Mouse (Mus musculus): Measurements from ENCODE around the gene Dll1. TPM values are rescaled to one million over a fixed set of nuclear protein-coding genes. Genes with fewer than 3 reads are reported as not detected.

Dll1 gene
- total and polyA plus RNA-seq, 2 experiments, result 4.0 to 6.9 TPM

DNA sequence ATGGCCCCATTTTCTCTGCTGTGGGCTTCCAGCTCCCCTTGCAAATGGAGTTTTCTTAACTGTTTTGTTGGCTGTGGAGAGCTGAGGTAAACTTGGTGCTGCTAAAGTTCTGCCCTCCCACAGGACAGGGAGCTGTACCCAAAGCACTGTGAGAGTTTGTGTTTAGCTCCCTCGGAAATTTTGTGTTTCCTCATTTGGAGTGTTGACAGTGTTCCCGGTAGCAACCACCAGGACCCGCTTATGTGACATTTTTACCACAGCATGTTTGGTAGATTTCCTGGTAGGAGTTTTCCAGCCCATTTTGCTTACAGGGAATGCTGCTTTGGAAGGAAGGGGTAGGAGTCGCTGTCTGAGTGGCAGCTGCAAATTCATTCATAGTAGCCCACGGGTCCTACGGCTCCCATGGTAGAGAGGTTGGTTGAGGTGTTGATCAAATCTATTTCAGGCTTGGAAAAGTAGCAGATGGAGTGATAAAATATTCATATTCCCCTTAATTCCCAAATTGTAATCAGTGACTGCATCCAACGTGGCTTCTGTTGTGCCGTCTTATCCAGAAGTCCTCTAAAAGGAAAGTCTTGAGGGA lies 43.4 kb upstream of the Dll1 start:
- TF ChIP-seq POLR2A (IDR thresholded peaks at IDR 0.05; ENCODE audit: extremely low read depth, insufficient read depth, low read length) (no peak), CTCF (IDR thresholded peaks at IDR 0.05; ENCODE audit: low read depth, low read length) (no peak)
- H3K9ac ChIP-seq (ENCODE audit: low read depth, low read length), result no peak overlapping the region
- peaks cover 39% of the 10 kb centered on the region for H3K36me3 ChIP-seq (ENCODE audit: control insufficient read depth, insufficient read depth, low read length)
- H3K79me2 ChIP-seq (ENCODE audit: control insufficient read depth, insufficient read depth, low read length), result no peaks in the 10 kb centered on the region
- DNase-seq (ENCODE audit: extremely low read depth, low read depth, low spot score), result no peak
- 90% methylated on average over 8 of the region's 8 CpGs for WGBS
- H3K27me3 ChIP-seq (ENCODE audit: control insufficient read depth, insufficient read depth, low read length), result no peaks in the 10 kb centered on the region
- no peak overlapping the region for H3K4me3 ChIP-seq (ENCODE audit: insufficient read depth, low read depth, low read length)
- 0 out of 2 replicates have a peak, but pooled peaks cover 2% of the 10 kb centered on the region for H3K4me1 ChIP-seq (ENCODE audit: control insufficient read depth, insufficient read depth, low read length)
- no peak overlapping the region for H3K27ac ChIP-seq (replicated peaks; ENCODE audit: insufficient read depth, low read depth, low read length)

DNA sequence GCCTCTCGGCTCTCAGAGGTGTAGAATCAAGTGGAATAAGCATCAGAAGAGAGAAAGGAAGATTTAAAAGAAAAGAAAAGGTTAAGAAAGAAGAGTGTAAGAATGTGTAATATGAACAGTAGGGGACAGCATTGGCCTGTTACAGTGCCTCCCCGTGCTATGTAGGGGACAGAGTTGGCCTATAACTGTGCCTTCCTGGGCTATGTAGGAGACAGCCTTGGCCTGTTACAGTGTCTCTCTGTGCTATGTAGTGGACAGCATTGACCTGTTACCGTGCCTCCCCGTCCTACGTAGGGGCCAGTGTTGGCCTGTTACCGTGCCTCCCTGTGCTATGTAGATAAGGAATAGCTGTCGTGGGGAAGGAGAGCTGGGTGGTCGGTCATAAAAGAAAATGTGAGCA lies 42.9 kb upstream of the Dll1 start:
- TF ChIP-seq CTCF (IDR thresholded peaks at IDR 0.05; ENCODE audit: low read depth, low read length) (peak; percentile 40; the same call in 1 of the 2 replicates), POLR2A (IDR thresholded peaks at IDR 0.05; ENCODE audit: extremely low read depth, insufficient read depth, low read length) (no peak)
- Histone ChIP-seq H3K36me3 (ENCODE audit: control insufficient read depth, insufficient read depth, low read length) (peaks cover 42% of the 10 kb centered on the region), H3K79me2 (ENCODE audit: control insufficient read depth, insufficient read depth, low read length) (no peaks in the 10 kb centered on the region), H3K4me3 (ENCODE audit: insufficient read depth, low read depth, low read length) (no peak overlapping the region), H3K4me1 (ENCODE audit: control insufficient read depth, insufficient read depth, low read length) (0 out of 2 replicates have a peak, but pooled peaks cover 2% of the 10 kb centered on the region), H3K9ac (ENCODE audit: low read depth, low read length) (no peak overlapping the region), H3K27ac (replicated peaks; ENCODE audit: insufficient read depth, low read depth, low read length) (no peak overlapping the region), H3K27me3 (ENCODE audit: control insufficient read depth, insufficient read depth, low read length) (no peaks in the 10 kb centered on the region)
- 93% methylated on average over 8 of the region's 8 CpGs for WGBS
- DNase-seq (ENCODE audit: extremely low read depth, low read depth, low spot score), result peak; percentile 38

DNA sequence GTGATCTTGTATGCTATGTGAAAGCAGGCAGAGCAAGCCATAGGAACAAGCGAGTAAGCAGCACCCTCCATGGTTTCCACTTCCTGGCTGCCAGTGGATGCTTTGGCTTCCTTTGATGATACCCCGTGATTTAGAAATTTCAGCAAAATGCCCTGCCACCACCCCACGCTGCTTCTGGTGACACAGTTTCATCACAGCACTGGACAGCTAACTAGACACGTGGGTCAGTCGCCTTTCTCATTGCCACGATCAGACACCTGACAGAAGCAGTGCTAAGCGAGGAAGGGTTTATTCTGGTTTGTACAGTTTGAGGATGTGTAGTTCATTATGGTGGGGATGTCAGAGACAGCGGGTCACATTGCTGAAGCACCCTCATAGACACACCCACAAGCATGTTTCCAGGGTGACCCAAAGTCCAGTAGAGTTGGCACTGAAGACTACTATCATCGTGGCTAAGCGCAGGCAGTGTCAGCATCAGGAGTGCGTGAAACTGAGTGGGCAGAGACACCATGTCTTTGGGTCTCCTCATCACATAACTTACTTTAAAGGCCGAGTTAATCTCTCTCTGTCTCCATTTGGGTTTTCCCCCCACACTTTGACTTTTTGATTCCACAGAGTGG lies 40.0 kb upstream of the Dll1 start:
- no peaks in the 10 kb centered on the region for H3K79me2 ChIP-seq (ENCODE audit: control insufficient read depth, insufficient read depth, low read length)
- no peaks in the 10 kb centered on the region for H3K27me3 ChIP-seq (ENCODE audit: control insufficient read depth, insufficient read depth, low read length)
- no peak overlapping the region for H3K4me3 ChIP-seq (ENCODE audit: insufficient read depth, low read depth, low read length)
- TF ChIP-seq POLR2A (IDR thresholded peaks at IDR 0.05; ENCODE audit: extremely low read depth, insufficient read depth, low read length) (no peak), CTCF (IDR thresholded peaks at IDR 0.05; ENCODE audit: low read depth, low read length) (no peak)
- peaks cover 49% of the 10 kb centered on the region for H3K36me3 ChIP-seq (ENCODE audit: control insufficient read depth, insufficient read depth, low read length)
- H3K4me1 ChIP-seq (ENCODE audit: control insufficient read depth, insufficient read depth, low read length), result no peaks in the 10 kb centered on the region
- no peak overlapping the region for H3K9ac ChIP-seq (ENCODE audit: low read depth, low read length)
- no peak overlapping the region for H3K27ac ChIP-seq (replicated peaks; ENCODE audit: insufficient read depth, low read depth, low read length)
- WGBS, result 63% methylated on average over 12 of the region's 12 CpGs
- peak; percentile 49 for DNase-seq (ENCODE audit: extremely low read depth, low read depth, low spot score)

DNA sequence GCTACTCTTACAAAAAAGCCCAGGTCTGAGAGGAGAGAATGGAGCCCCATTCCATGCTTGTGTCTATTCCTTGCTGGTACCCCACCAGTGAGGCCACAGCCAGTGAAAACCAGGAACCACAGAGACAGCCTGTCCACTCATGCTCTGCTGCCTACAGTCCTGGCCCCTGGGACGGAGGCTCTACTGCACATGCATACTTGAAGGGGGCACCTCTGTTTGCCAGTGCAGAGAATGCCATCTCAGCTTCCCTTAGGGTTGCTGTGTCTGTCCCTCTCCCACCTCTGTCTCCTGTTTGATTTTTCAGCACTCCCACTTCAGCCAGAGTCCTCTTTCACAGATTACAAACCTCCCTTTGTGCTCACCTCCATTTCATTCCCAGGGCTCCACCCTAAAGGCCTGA lies 34.2 kb upstream of the Dll1 start:
- Histone ChIP-seq H3K4me1 (ENCODE audit: control insufficient read depth, insufficient read depth, low read length) (no peaks in the 10 kb centered on the region), H3K27me3 (ENCODE audit: control insufficient read depth, insufficient read depth, low read length) (no peaks in the 10 kb centered on the region), H3K36me3 (ENCODE audit: control insufficient read depth, insufficient read depth, low read length) (peaks cover 38% of the 10 kb centered on the region), H3K27ac (replicated peaks; ENCODE audit: insufficient read depth, low read depth, low read length) (no peak overlapping the region), H3K79me2 (ENCODE audit: control insufficient read depth, insufficient read depth, low read length) (no peaks in the 10 kb centered on the region), H3K4me3 (ENCODE audit: insufficient read depth, low read depth, low read length) (no peak overlapping the region), H3K9ac (ENCODE audit: low read depth, low read length) (no peak overlapping the region)
- WGBS, result 100% methylated on average over 1 of the region's 1 CpGs
- TF ChIP-seq CTCF (IDR thresholded peaks at IDR 0.05; ENCODE audit: low read depth, low read length), result no peak
- no peak for DNase-seq (ENCODE audit: extremely low read depth, low read depth, low spot score)

DNA sequence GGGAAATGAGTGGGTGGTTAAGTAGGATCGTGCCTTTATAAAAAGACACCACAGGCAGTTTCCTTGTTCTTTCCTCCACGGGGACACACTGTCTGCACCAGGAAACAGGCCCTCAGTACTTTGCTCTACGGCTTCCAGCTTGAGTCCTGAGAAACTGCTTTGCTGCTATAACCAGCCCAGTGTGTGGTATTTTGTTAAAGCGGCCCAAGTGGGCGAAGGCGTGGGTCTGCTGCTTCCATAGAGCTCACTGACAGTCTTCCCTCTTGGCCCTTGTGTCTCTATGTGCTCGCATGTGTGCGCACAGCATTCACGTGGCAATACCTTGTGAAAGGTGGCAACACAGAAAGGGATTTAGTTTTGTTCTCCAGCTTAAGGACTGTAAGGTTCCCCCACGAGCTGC lies 32.6 kb upstream of the Dll1 start:
- TF ChIP-seq CTCF (IDR thresholded peaks at IDR 0.05; ENCODE audit: low read depth, low read length) (no peak), POLR2A (IDR thresholded peaks at IDR 0.05; ENCODE audit: extremely low read depth, insufficient read depth, low read length) (no peak)

DNA sequence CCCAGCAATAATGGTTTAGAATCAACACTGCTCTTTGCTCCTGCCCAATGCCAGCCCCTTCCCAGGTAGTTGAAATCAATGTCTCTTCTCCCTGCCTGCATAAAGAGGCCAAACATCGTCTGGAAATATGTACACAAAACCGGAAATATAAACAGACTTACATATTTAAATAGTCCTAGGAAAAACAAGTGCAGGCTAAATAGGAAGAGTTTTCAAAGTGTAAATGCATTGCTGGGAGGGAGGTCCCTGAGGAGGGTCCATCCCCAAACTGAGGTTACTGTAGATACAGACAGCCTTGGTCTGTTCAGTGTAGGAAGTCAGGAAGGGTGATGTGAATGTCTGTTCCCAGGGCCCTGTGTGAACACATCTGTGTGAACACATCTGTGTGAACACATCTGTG lies 29.9 kb upstream of the Dll1 start:
- Histone ChIP-seq H3K4me1 (ENCODE audit: control insufficient read depth, insufficient read depth, low read length) (no peaks in the 10 kb centered on the region), H3K79me2 (ENCODE audit: control insufficient read depth, insufficient read depth, low read length) (no peaks in the 10 kb centered on the region), H3K4me3 (ENCODE audit: insufficient read depth, low read depth, low read length) (no peak overlapping the region), H3K27ac (replicated peaks; ENCODE audit: insufficient read depth, low read depth, low read length) (no peak overlapping the region), H3K9ac (ENCODE audit: low read depth, low read length) (no peak overlapping the region), H3K36me3 (ENCODE audit: control insufficient read depth, insufficient read depth, low read length) (peaks cover 41% of the 10 kb centered on the region), H3K27me3 (ENCODE audit: control insufficient read depth, insufficient read depth, low read length) (no peaks in the 10 kb centered on the region)
- TF ChIP-seq POLR2A (IDR thresholded peaks at IDR 0.05; ENCODE audit: extremely low read depth, insufficient read depth, low read length), result no peak
- no peak for TF ChIP-seq CTCF (IDR thresholded peaks at IDR 0.05; ENCODE audit: low read depth, low read length)
- WGBS, result 71% methylated on average over 2 of the region's 2 CpGs
- no peak for DNase-seq (ENCODE audit: extremely low read depth, low read depth, low spot score)

More for the DNA sequence above, 32.6 kb upstream of the Dll1 start:
- Histone ChIP-seq H3K36me3 (ENCODE audit: control insufficient read depth, insufficient read depth, low read length) (peaks cover 31% of the 10 kb centered on the region), H3K79me2 (ENCODE audit: control insufficient read depth, insufficient read depth, low read length) (no peaks in the 10 kb centered on the region), H3K4me1 (ENCODE audit: control insufficient read depth, insufficient read depth, low read length) (no peaks in the 10 kb centered on the region), H3K4me3 (ENCODE audit: insufficient read depth, low read depth, low read length) (no peak overlapping the region), H3K27me3 (ENCODE audit: control insufficient read depth, insufficient read depth, low read length) (no peaks in the 10 kb centered on the region), H3K9ac (ENCODE audit: low read depth, low read length) (no peak overlapping the region), H3K27ac (replicated peaks; ENCODE audit: insufficient read depth, low read depth, low read length) (no peak overlapping the region)
- 89% methylated on average over 10 of the region's 10 CpGs for WGBS
- DNase-seq (ENCODE audit: extremely low read depth, low read depth, low spot score), result no peak
